9 mouse cellular contexts compared by ENCODE assay signal in the genomic region with DNA sequence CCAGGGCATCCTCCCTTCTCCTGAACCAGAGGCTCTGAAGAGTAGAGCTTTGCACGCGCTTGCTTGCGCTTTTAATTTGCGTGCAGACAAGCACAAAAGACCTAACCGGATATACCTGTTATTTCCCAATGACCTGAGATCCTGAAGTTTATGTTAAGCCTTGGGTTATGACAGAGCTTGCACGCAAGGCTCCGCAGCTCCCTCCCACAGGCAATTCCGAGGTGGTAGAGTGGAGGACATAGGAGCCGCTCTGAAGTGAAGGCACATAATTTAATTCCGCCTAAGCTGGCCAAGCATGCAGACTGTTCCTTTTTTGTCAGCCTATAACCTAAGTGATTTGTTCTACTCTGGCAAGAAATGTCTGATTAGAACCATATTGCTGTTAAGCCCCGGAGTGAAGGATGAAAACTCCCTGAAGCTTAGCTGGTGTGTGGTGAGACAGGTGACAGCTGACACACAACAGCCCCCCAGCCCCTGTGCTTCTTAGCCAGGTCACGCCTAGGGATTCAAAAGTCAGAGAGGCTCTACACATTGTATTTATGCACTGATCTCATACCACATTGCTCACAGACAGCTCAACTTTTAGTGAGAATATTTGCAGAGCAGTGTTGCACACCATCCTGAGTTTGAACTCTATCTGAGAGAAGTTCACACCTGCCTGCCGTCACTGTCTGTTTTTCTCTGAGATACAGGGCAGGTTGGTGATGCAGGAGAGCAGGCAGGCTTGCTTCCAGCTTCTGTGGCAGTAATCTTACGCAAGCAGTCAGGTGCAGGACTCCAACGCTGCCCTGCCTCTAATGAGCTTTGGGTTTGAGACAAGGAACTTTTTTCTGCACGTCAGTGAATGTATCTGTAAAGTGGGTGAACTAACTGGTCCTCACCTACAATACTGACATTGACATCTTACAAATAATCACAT. TPM values are rescaled to one million over a fixed set of nuclear protein-coding genes. Genes with fewer than 3 reads are reported as not detected.
A peak's percentile ranks its signal among the peaks of the same experiment; 100 is the strongest.
DNase-seq lines count a peak whose midpoint lies in the region; ATAC-seq and TF ChIP-seq lines count a peak whose summit lies in the region.
"Had no signal": no experiment of that assay in that cellular context is flagged by ENCODE, and none has a peak within 500 bp of the region (broad histone marks: within the 10 kb centered on the region; RNA-seq: fewer than 3 reads in every experiment).

No protein-coding gene starts in this region.

- H3K9ac ChIP-seq in forebrain, embryonic 15.5 days (replicated peaks): no peak overlapping the region; the same call in 1 of the 2 replicates
- H3K9ac ChIP-seq in lung, postnatal 0 days (replicated peaks; ENCODE audit: low read depth): no peak overlapping the region

- 32% methylated on average over 16 of the region's 16 CpGs for WGBS in forebrain, embryonic 10.5 days
- WGBS in forebrain, embryonic 15.5 days: 38% methylated on average over 16 of the region's 16 CpGs
- 13% methylated on average over 16 of the region's 16 CpGs for WGBS in lung, postnatal 0 days

- no peak for ATAC-seq in forebrain, embryonic 15.5 days (replicated peaks)
- ATAC-seq in lung, postnatal 0 days: peak; percentile 87
- ATAC-seq: inflammation-experienced regulatory T-cells, adult 6 months had no signal

- TF ChIP-seq CTCF in lung, postnatal 0 days (IDR thresholded peaks at IDR 0.05): no peak

- H3K4me2 ChIP-seq in forebrain, embryonic 15.5 days (replicated peaks): no peak overlapping the region
- H3K4me2 ChIP-seq in lung, postnatal 0 days (replicated peaks; ENCODE audit: low read depth, low read length): peak overlapping the region; percentile 38

- H3K36me3 ChIP-seq in forebrain, embryonic 10.5 days (replicated peaks): no peaks in the 10 kb centered on the region
- no peaks in the 10 kb centered on the region for H3K36me3 ChIP-seq in forebrain, embryonic 15.5 days
- no peaks in the 10 kb centered on the region for H3K36me3 ChIP-seq in lung, postnatal 0 days (ENCODE audit: insufficient read depth, low read length)

- H3K27ac ChIP-seq in forebrain, embryonic 10.5 days: no peak overlapping the region
- H3K27ac ChIP-seq in forebrain, embryonic 15.5 days (replicated peaks): no peak overlapping the region
- H3K27ac ChIP-seq in lung, postnatal 0 days (ENCODE audit: low read length): 0 out of 2 replicates have a peak overlapping the region, but pooled peaks have one; percentile 1

- H3K9me3 ChIP-seq in forebrain, embryonic 10.5 days: no peaks in the 10 kb centered on the region
- H3K9me3 ChIP-seq in forebrain, embryonic 15.5 days: no peaks in the 10 kb centered on the region
- no peaks in the 10 kb centered on the region for H3K9me3 ChIP-seq in lung, postnatal 0 days (ENCODE audit: low read length)

- H3K4me3 ChIP-seq in forebrain, embryonic 10.5 days: 0 out of 2 replicates have a peak overlapping the region, but pooled peaks have one; percentile 11
- no peak overlapping the region for H3K4me3 ChIP-seq in forebrain, embryonic 15.5 days
- peak overlapping the region; percentile 15; the same call in 1 of the 2 replicates for H3K4me3 ChIP-seq in lung, postnatal 0 days (ENCODE audit: low read depth, low read length)

- H3K27me3 ChIP-seq in forebrain, embryonic 10.5 days (ENCODE audit: poor library complexity, severe bottlenecking): peaks cover 52% of the 10 kb centered on the region
- no peaks in the 10 kb centered on the region for H3K27me3 ChIP-seq in forebrain, embryonic 15.5 days
- H3K27me3 ChIP-seq in lung, postnatal 0 days (replicated peaks; ENCODE audit: insufficient read depth, low read length): no peaks in the 10 kb centered on the region

- H3K4me1 ChIP-seq in forebrain, embryonic 10.5 days: peaks cover 38% of the 10 kb centered on the region
- 0 out of 2 replicates have a peak, but pooled peaks cover 5% of the 10 kb centered on the region for H3K4me1 ChIP-seq in forebrain, embryonic 15.5 days
- H3K4me1 ChIP-seq in lung, postnatal 0 days (ENCODE audit: insufficient read depth, low read depth, low read length): 0 out of 2 replicates have a peak, but pooled peaks cover 6% of the 10 kb centered on the region

- DNase-seq in forebrain, embryonic 10.5 days (ENCODE audit: extremely low spot score, low spot score): no peak
- DNase-seq in NIH3T3 (ENCODE audit: low read depth): peak; percentile 34
- DNase-seq in forelimb bud, embryonic 11.5 days (ENCODE audit: low read depth, low spot score): peak; percentile 81
- peak; percentile 80 for DNase-seq in lung, postnatal 0 days (ENCODE audit: low spot score)
- DNase-seq in spleen, postnatal 14 days (ENCODE audit: low spot score in 2 of 2): no peak
- no peak for DNase-seq in cerebellum, adult 8-10 months
- DNase-seq in gastrocnemius, postnatal 25 days: no peak

- TF ChIP-seq EP300 in lung, postnatal 0 days (IDR thresholded peaks at IDR 0.05): peak; percentile 33; the same call in 1 of the 2 replicates

RNA-seq across cellular contexts. Expression of a gene that starts 14.0 kb away (rescaled TPM):
- 1.6 and 2.3 TPM in 2 replicates for polyA plus RNA-seq in forebrain, embryonic 10.5 days (2016; fragmentation: Nextera tagmentation; extraction: Ambion mirVana)
- polyA plus RNA-seq in forebrain, embryonic 15.5 days (2015; fragmentation: Nextera tagmentation; extraction: Ambion mirVana): 3.5 and 4.2 TPM in 2 replicates
- polyA plus RNA-seq in lung, postnatal 0 days (2015; fragmentation: Nextera tagmentation; extraction: Ambion mirVana): 1.7 and 1.9 TPM in 2 replicates
- total RNA-seq in gastrocnemius, postnatal 25 days (2021): under 1 TPM; 0.27 to 0.54 TPM
- polyA plus RNA-seq: inflammation-experienced regulatory T-cells, adult 6 months had no signal

Comparison
In these comparisons a context has a peak if more than half of its experiments do, and no peak if none do; other contexts are left out.
1. DNase-seq: peak in NIH3T3 (single experiment), forelimb bud, embryonic 11.5 days (single experiment) and lung, postnatal 0 days (single experiment); none in forebrain, embryonic 10.5 days (single experiment), spleen, postnatal 14 days (0 of 2), cerebellum, adult 8-10 months (single experiment) and gastrocnemius, postnatal 25 days (single experiment).